ENCODE assay signal across 8 mouse cellular contexts in the genomic region with DNA sequence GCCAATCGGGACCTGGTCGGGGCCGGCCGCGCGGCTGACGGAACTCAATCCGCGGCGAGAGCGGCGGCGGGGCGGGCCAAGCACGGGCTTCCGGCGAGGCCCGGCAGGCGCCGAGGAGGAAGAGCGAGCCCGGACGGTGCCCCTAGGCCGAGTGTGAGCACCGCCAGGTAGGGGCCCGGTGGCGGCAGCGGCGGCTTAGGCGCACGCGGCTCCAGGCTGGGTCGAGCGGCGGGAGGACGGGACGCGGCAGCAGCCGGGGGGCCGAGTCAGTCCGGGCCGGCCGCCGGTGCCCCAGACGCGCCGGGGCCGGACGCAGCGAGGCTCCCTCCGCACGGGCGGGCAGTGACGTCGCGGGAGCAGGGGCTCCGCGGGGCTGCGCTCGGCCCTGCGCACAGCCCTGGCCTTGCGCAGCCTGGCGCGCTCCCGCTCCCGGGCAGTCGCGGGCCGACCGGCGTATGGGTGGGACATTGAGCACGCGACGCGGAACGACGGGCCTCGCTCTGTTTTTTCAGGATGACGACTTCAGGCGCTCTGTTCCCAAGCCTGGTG. TPM values are rescaled to one million over a fixed set of nuclear protein-coding genes. Genes with fewer than 3 reads are reported as not detected.
DNase-seq lines count a peak whose midpoint lies in the region; ATAC-seq and TF ChIP-seq lines count a peak whose summit lies in the region.

No protein-coding gene starts in this region.

- peak overlapping the region; percentile 86 for H3K4me3 ChIP-seq in spleen, adult 2 months (ENCODE audit: extremely low read depth, insufficient read depth, insufficient read length)
- H3K4me3 ChIP-seq in hindbrain, embryonic 13.5 days: peak overlapping the region; percentile 97

- no peaks in the 10 kb centered on the region for H3K27me3 ChIP-seq in spleen, adult 2 months (ENCODE audit: control insufficient read depth, insufficient read depth, low read length)
- H3K27me3 ChIP-seq in hindbrain, embryonic 13.5 days: no peaks in the 10 kb centered on the region

- H3K9ac ChIP-seq in hindbrain, embryonic 13.5 days: peak overlapping the region; percentile 99

- ATAC-seq in hindbrain, embryonic 13.5 days (ENCODE audit: low FRiP score): peak; percentile 75
- no peak for ATAC-seq in megakaryocyte-erythroid progenitor cell, adult 5-6 weeks (replicated peaks; ENCODE audit: low FRiP score, low TSS enrichment, poor library complexity, severe bottlenecking)

- peak; percentile 79 for TF ChIP-seq POLR2A in spleen, adult 2 months (IDR thresholded peaks at IDR 0.05; ENCODE audit: low read depth, low read length)

- intact Hi-C loops in gastrocnemius, postnatal 36 days (cut with DNase I): loop anchor here (5.0 kb wide), 1 partner anchor 54 kb away; the partner anchor contains the start of gene Osbpl2

- peak overlapping the region; percentile 100 for H3K4me2 ChIP-seq in hindbrain, embryonic 13.5 days

- TF ChIP-seq CTCF in spleen, adult 2 months (IDR thresholded peaks at IDR 0.05; ENCODE audit: extremely low read depth, insufficient read depth, insufficient read length, insufficient replicate concordance): no peak

- DNase-seq in gastrocnemius, adult 18-20 months (ENCODE audit: low spot score): peak; percentile 23
- DNase-seq in gastrocnemius, postnatal 36 days: no peak
- no peak for DNase-seq in spleen, adult 2 months (ENCODE audit: low read depth in 1 of 2, low spot score in 2 of 2)
- DNase-seq in spleen, postnatal 10 days (ENCODE audit: low spot score in 2 of 2): no peak
- peak; percentile 42 for DNase-seq in mesoderm, embryonic 11.5 days (ENCODE audit: low read depth, low spot score)
- no peak for DNase-seq in cerebellum, postnatal 25 days

- peaks cover 11% of the 10 kb centered on the region; the same call in 1 of the 2 replicates for H3K4me1 ChIP-seq in spleen, adult 2 months (ENCODE audit: control insufficient read depth, insufficient read depth, insufficient read length)
- peaks cover 27% of the 10 kb centered on the region for H3K4me1 ChIP-seq in hindbrain, embryonic 13.5 days (replicated peaks)

- no peaks in the 10 kb centered on the region for H3K9me3 ChIP-seq in hindbrain, embryonic 13.5 days

- H3K36me3 ChIP-seq in spleen, adult 2 months (ENCODE audit: control insufficient read depth, insufficient read depth, low read length): peaks cover 13% of the 10 kb centered on the region
- H3K36me3 ChIP-seq in hindbrain, embryonic 13.5 days: peaks cover 39% of the 10 kb centered on the region

- under 1% methylated on average over 80 of the region's 80 CpGs for WGBS in spleen, adult 2 months
- under 1% methylated on average over 80 of the region's 80 CpGs for WGBS in hindbrain, embryonic 13.5 days

- H3K27ac ChIP-seq in spleen, adult 2 months (ENCODE audit: insufficient read depth, low read length): peak overlapping the region; percentile 85
- H3K27ac ChIP-seq in hindbrain, embryonic 13.5 days: peak overlapping the region; percentile 96

RNA-seq across cellular contexts. Expression of gene Adrm1, which starts 0.3 kb away (rescaled TPM):
- total RNA-seq in gastrocnemius, adult 18-20 months (2021): 100 to 1,000 TPM; 114 to 119 TPM
- 100 to 1,000 TPM in 1 of 2 experiments, 10 to 100 TPM in 1; 95.4 to 103 TPM for total RNA-seq in gastrocnemius, postnatal 36 days (2021)
- polyA plus RNA-seq in spleen, adult 2 months (2012; rRNA removed): 88.2 and 124 TPM in 2 replicates
- polyA plus RNA-seq in hindbrain, embryonic 13.5 days (2015; fragmentation: Nextera tagmentation; extraction: Ambion mirVana): 208 and 213 TPM in 2 replicates
- 143 and 144 TPM in 2 replicates for total RNA-seq in megakaryocyte-erythroid progenitor cell, adult 5-6 weeks (2014; fragmentation: Nextera tagmentation)
- total RNA-seq in megakaryocyte-erythroid progenitor cell, adult 5-6 weeks (2017): 51.7 and 76.2 TPM in 2 replicates

RNA-seq across cellular contexts. Expression of gene Osbpl2, which starts 52.5 kb away (rescaled TPM):
- total RNA-seq in gastrocnemius, adult 18-20 months (2021): 10 to 100 TPM; 16.9 to 18.8 TPM
- 10 to 100 TPM; 15.5 to 17.0 TPM for total RNA-seq in gastrocnemius, postnatal 36 days (2021)
- polyA plus RNA-seq in spleen, adult 2 months (2012; rRNA removed): 12.3 and 14.3 TPM in 2 replicates
- polyA plus RNA-seq in hindbrain, embryonic 13.5 days (2015; fragmentation: Nextera tagmentation; extraction: Ambion mirVana): 58.2 and 60.8 TPM in 2 replicates
- 23.9 and 25.4 TPM in 2 replicates for total RNA-seq in megakaryocyte-erythroid progenitor cell, adult 5-6 weeks (2014; fragmentation: Nextera tagmentation)
- total RNA-seq in megakaryocyte-erythroid progenitor cell, adult 5-6 weeks (2017): 29.4 and 35.1 TPM in 2 replicates

RNA-seq across cellular contexts. Expression of gene Lama5, which starts 54.1 kb away (rescaled TPM):
- total RNA-seq in gastrocnemius, adult 18-20 months (2021): 10 to 100 TPM in 1 of 2 experiments, 1 to 10 TPM in 1; 9.6 to 10.6 TPM
- 10 to 100 TPM in 1 of 2 experiments, 1 to 10 TPM in 1; 8.7 to 11.2 TPM for total RNA-seq in gastrocnemius, postnatal 36 days (2021)
- polyA plus RNA-seq in spleen, adult 2 months (2012; rRNA removed): 8.4 and 12.2 TPM in 2 replicates
- polyA plus RNA-seq in hindbrain, embryonic 13.5 days (2015; fragmentation: Nextera tagmentation; extraction: Ambion mirVana): 1.9 and 2.1 TPM in 2 replicates
- 0.04 and 0.25 TPM in 2 replicates for total RNA-seq in megakaryocyte-erythroid progenitor cell, adult 5-6 weeks (2014; fragmentation: Nextera tagmentation)
- 0.05 TPM in 1 of 2 replicates, not detected in the other for total RNA-seq in megakaryocyte-erythroid progenitor cell, adult 5-6 weeks (2017)

Comparison
In these comparisons a context has a peak if more than half of its experiments do, and no peak if none do; other contexts are left out.
1. DNase-seq: peak in gastrocnemius, adult 18-20 months (single experiment) and mesoderm, embryonic 11.5 days (single experiment); none in gastrocnemius, postnatal 36 days (0 of 2), spleen, adult 2 months (0 of 2), spleen, postnatal 10 days (0 of 2) and cerebellum, postnatal 25 days (0 of 2).
2. RNA of gene Lama5, which starts 54.1 kb away (total RNA-seq): 8.7 to 11.2 TPM in gastrocnemius, postnatal 36 days and 9.6 to 10.6 TPM in gastrocnemius, adult 18-20 months; 0.04 to 0.25 TPM in megakaryocyte-erythroid progenitor cell, adult 5-6 weeks; every median in the first group is over 4 times any median in the second.